Mouse (Mus musculus): ENCODE data around the gene Thap12. TPM values are rescaled to one million over a fixed set of nuclear protein-coding genes. Genes with fewer than 3 reads are reported as not detected.

Thap12 gene
- total and polyA plus RNA-seq, 3 experiments: 29.6 to 92.9 (median 70.1) TPM

GRCm38 (mm10) chr7:98713661-98714060 is 10.8 kb downstream of the Thap12 start:
- Histone ChIP-seq H3K27me3 (replicated peaks) (no peaks in the 10 kb centered on the region), H3K79me2 (replicated peaks; ENCODE audit: control insufficient read depth, extremely low read depth, insufficient read depth, poor library complexity, severe bottlenecking) (peaks cover 10% of the 10 kb centered on the region), H3K4me1 (ENCODE audit: control insufficient read depth in 1 of 2, insufficient read depth in 2 of 2) (peaks cover 0 to 33% of the 10 kb centered on the region in 2 experiments; a peak in 1 of 4 replicates), H3K4me3 (replicated peaks in 1 of 3; ENCODE audit: low read depth in 2 of 3, low read length in 2 of 3, poor library complexity in 1 of 3) (no peak overlapping the region), H3K9me3 (replicated peaks; ENCODE audit: low read length) (no peaks in the 10 kb centered on the region), H3K9ac (ENCODE audit: insufficient read depth, low read depth) (no peak overlapping the region), H3K4me2 (ENCODE audit: insufficient read depth, low read depth, poor library complexity, severe bottlenecking) (no peak overlapping the region), H3K36me3 (replicated peaks in 1 of 2; ENCODE audit: control insufficient read depth in 1 of 2, insufficient read depth in 1 of 2, low read length in 1 of 2) (peaks cover 58 to 93% of the 10 kb centered on the region in 2 experiments), H3K27ac (ENCODE audit: insufficient read depth, low read depth) (no peak overlapping the region)
- TF ChIP-seq BHLHE40 (IDR thresholded peaks at IDR 0.05; ENCODE audit: low read depth, low read length): no peak
- TF ChIP-seq TCF12 (IDR thresholded peaks at IDR 0.05; ENCODE audit: low read depth, low read length): no peak
- no peak for TF ChIP-seq NRF1 (IDR thresholded peaks at IDR 0.05; ENCODE audit: low read depth, low read length)
- no peak for TF ChIP-seq ZC3H11A (IDR thresholded peaks at IDR 0.05; ENCODE audit: low read depth, low read length)
- TF ChIP-seq ZMIZ1 (IDR thresholded peaks at IDR 0.05; ENCODE audit: low read depth, low read length): no peak
- no peak for TF ChIP-seq ELF1 (IDR thresholded peaks at IDR 0.05; ENCODE audit: low read depth, low read length)
- TF ChIP-seq USF2 (conservative IDR thresholded peaks at IDR 0.05; ENCODE audit: low read depth, low read length): no peak
- no peak for TF ChIP-seq POLR2A (IDR thresholded peaks at IDR 0.05; ENCODE audit: low read depth, low read length)
- no peak for TF ChIP-seq ZNF384 (IDR thresholded peaks at IDR 0.05; ENCODE audit: low read depth, low read length)
- TF ChIP-seq ETS1 (conservative IDR thresholded peaks at IDR 0.05; ENCODE audit: low read depth, low read length): no peak
- TF ChIP-seq MXI1 (IDR thresholded peaks at IDR 0.05; ENCODE audit: low read depth, low read length): no peak
- TF ChIP-seq SMC3 (IDR thresholded peaks at IDR 0.05; ENCODE audit: low read depth, low read length): no peak
- no peak for TF ChIP-seq USF1 (IDR thresholded peaks at IDR 0.05; ENCODE audit: low read depth, low read length)
- TF ChIP-seq NELFE (IDR thresholded peaks at IDR 0.05; ENCODE audit: low read depth, low read length): no peak
- TF ChIP-seq MAZ (IDR thresholded peaks at IDR 0.05; ENCODE audit: low read depth, low read length): no peak
- no peak for TF ChIP-seq TBP (conservative IDR thresholded peaks at IDR 0.05; ENCODE audit: low read depth, low read length)
- no peak for TF ChIP-seq PAX5 (IDR thresholded peaks at IDR 0.05; ENCODE audit: low read length)
- TF ChIP-seq CTCF (conservative IDR thresholded peaks at IDR 0.05 in 1 of 2, IDR thresholded peaks at IDR 0.05 in 1 of 2; ENCODE audit: low read depth in 2 of 2, low read length in 2 of 2): no peak
- in situ Hi-C loops (cut with MboI; ENCODE audit: low pct_ligation_motif_present, low pct_unique_long_range_greater_than_20kb, low sequenced_read_pairs): no loop called here
- no peak for DNase-seq (ENCODE audit: extremely low read depth)
- dilution Hi-C loops (cut with MboI; ENCODE audit: extremely low pct_ligation_motif_present, extremely low pct_unique_long_range_greater_than_20kb, low sequenced_read_pairs): no loop called here

GRCm38 (mm10) chr7:98717438-98717837 is 14.5 kb downstream of the Thap12 start:
- in situ Hi-C loops (cut with MboI; ENCODE audit: low pct_ligation_motif_present, low pct_unique_long_range_greater_than_20kb, low sequenced_read_pairs): no loop called here

More at GRCm38 (mm10) chr7:98717438-98717837, 14.5 kb downstream of the Thap12 start:
- Histone ChIP-seq H3K36me3 (replicated peaks in 1 of 2; ENCODE audit: control insufficient read depth in 1 of 2, insufficient read depth in 1 of 2, low read length in 1 of 2) (peaks cover 40 to 65% of the 10 kb centered on the region in 2 experiments), H3K4me2 (ENCODE audit: insufficient read depth, low read depth, poor library complexity, severe bottlenecking) (no peak overlapping the region), H3K27me3 (replicated peaks) (no peaks in the 10 kb centered on the region), H3K27ac (ENCODE audit: insufficient read depth, low read depth) (no peak overlapping the region), H3K4me1 (ENCODE audit: control insufficient read depth in 1 of 2, insufficient read depth in 2 of 2) (peaks cover 0 to 31% of the 10 kb centered on the region in 2 experiments; a peak in 1 of 4 replicates), H3K9ac (ENCODE audit: insufficient read depth, low read depth) (no peak overlapping the region), H3K79me2 (replicated peaks; ENCODE audit: control insufficient read depth, extremely low read depth, insufficient read depth, poor library complexity, severe bottlenecking) (no peaks in the 10 kb centered on the region), H3K9me3 (replicated peaks; ENCODE audit: low read length) (no peaks in the 10 kb centered on the region), H3K4me3 (replicated peaks in 1 of 3; ENCODE audit: low read depth in 2 of 3, low read length in 2 of 3, poor library complexity in 1 of 3) (no peak overlapping the region)
- DNase-seq (ENCODE audit: extremely low read depth): no peak
- dilution Hi-C loops (cut with MboI; ENCODE audit: extremely low pct_ligation_motif_present, extremely low pct_unique_long_range_greater_than_20kb, low sequenced_read_pairs): no loop called here
- TF ChIP-seq UBTF (IDR thresholded peaks at IDR 0.05; ENCODE audit: low read depth, low read length): no peak
- TF ChIP-seq SIN3A (IDR thresholded peaks at IDR 0.05; ENCODE audit: low read length): no peak
- no peak for TF ChIP-seq GABPA (IDR thresholded peaks at IDR 0.05; ENCODE audit: insufficient replicate concordance, low read depth, low read length)
- no peak for TF ChIP-seq USF1 (IDR thresholded peaks at IDR 0.05; ENCODE audit: low read depth, low read length)
- no peak for TF ChIP-seq MAZ (IDR thresholded peaks at IDR 0.05; ENCODE audit: low read depth, low read length)
- TF ChIP-seq MEF2A (IDR thresholded peaks at IDR 0.05; ENCODE audit: borderline replicate concordance, low read depth, low read length): no peak
- TF ChIP-seq TBP (conservative IDR thresholded peaks at IDR 0.05; ENCODE audit: low read depth, low read length): no peak
- TF ChIP-seq ELF1 (IDR thresholded peaks at IDR 0.05; ENCODE audit: low read depth, low read length): no peak
- TF ChIP-seq MAX (IDR thresholded peaks at IDR 0.05; ENCODE audit: low read length): no peak
- TF ChIP-seq POLR2A (IDR thresholded peaks at IDR 0.05; ENCODE audit: low read depth, low read length): no peak
- TF ChIP-seq RCOR1 (conservative IDR thresholded peaks at IDR 0.05; ENCODE audit: low read depth, low read length): no peak
- no peak for TF ChIP-seq CTCF (conservative IDR thresholded peaks at IDR 0.05 in 1 of 2, IDR thresholded peaks at IDR 0.05 in 1 of 2; ENCODE audit: low read depth in 2 of 2, low read length in 2 of 2)
- no peak for TF ChIP-seq ETS1 (conservative IDR thresholded peaks at IDR 0.05; ENCODE audit: low read depth, low read length)
- no peak for TF ChIP-seq KAT2A (IDR thresholded peaks at IDR 0.05; ENCODE audit: insufficient replicate concordance, low read length)
- TF ChIP-seq POLR2AphosphoS2 (IDR thresholded peaks at IDR 0.05; ENCODE audit: low read depth, low read length): no peak

Measured in CH12.LX (cell line).